Mouse (Mus musculus) liver, embryonic 14.5 days (tissue): ENCODE measurements around the gene Nup210. TPM values are rescaled to one million over a fixed set of nuclear protein-coding genes. Genes with fewer than 3 reads are reported as not detected.
A peak's percentile ranks its signal among the peaks of the same experiment; 100 is the strongest.

Experiments
- ATAC-seq: fragments of 200-750 bp; cut with Nextera tagmentation; 2 replicates; pipeline ENCODE4 v1.8.0; 2017; ENCODE audit warnings: moderate number of reproducible peaks, mild to moderate bottlenecking, moderate library complexity; ENCODE audit not compliant: insufficient read depth
- DNase-seq, 3 experiments: peaks; one replicate each; pipeline ENCODE4 v3.0.0-alpha.2; 2012 to 2013; ENCODE audit warnings: low read depth in 3 of 3, low spot score in 3 of 3
- H3K27ac ChIP-seq: fragments of 300-500 bp; sonication (generic); 2 replicates; pipeline ENCODE4 v1.5.1; 2014; ENCODE audit warnings: moderate library complexity, mild to moderate bottlenecking, control low read depth, inconsistent platforms
- H3K27me3 ChIP-seq: fragments of 300-500 bp; sonication (generic); 2 replicates; pipeline ENCODE4 v1.6.1; 2014; ENCODE audit warnings: mild to moderate bottlenecking, low read length, moderate library complexity; ENCODE audit not compliant: control insufficient read depth, insufficient read depth
- H3K36me3 ChIP-seq: fragments of 300-500 bp; sonication (generic); replicated peaks from 2 replicates; pipeline ENCODE4 v1.6.1; 2014; ENCODE audit warnings: low read depth; ENCODE audit not compliant: control insufficient read depth, insufficient read depth
- H3K4me1 ChIP-seq, 2 experiments: fragments of 200-500 bp in 1 of 2; fragments of 300-500 bp in 1 of 2; sonication (generic) in 1 of 2; replicated peaks; 2 replicates each; pipeline ENCODE4 v1.6.1; 2012 to 2014; ENCODE audit warnings: antibody characterized with exemption in 1 of 2, inconsistent platforms in 1 of 2, low read length in 1 of 2; ENCODE audit not compliant: control insufficient read depth in 2 of 2, insufficient read depth in 2 of 2
- H3K4me2 ChIP-seq: fragments of 300-500 bp; sonication (generic); 2 replicates; pipeline ENCODE4 v1.6.1; 2014; ENCODE audit warnings: low read depth, mild to moderate bottlenecking, control low read depth, moderate library complexity
- H3K4me3 ChIP-seq, 2 experiments: fragments of 200-500 bp in 1 of 2; fragments of 300-500 bp in 1 of 2; sonication (generic) in 1 of 2; 2 replicates each; pipeline ENCODE4 v1.5.1; 2012 to 2014; ENCODE audit warnings: low read depth in 2 of 2, low read length in 2 of 2, mild to moderate bottlenecking in 2 of 2, control low read depth in 1 of 2, inconsistent platforms in 1 of 2, moderate library complexity in 1 of 2; ENCODE audit not compliant: insufficient read depth in 1 of 2
- H3K9ac ChIP-seq: fragments of 300-500 bp; sonication (generic); replicated peaks from 2 replicates; pipeline ENCODE4 v1.6.1; 2014; ENCODE audit warnings: mild to moderate bottlenecking, control low read depth, moderate library complexity
- H3K9me3 ChIP-seq: fragments of 300-500 bp; sonication (generic); 2 replicates; pipeline ENCODE4 v1.6.1; 2016; ENCODE audit warnings: low read length, mixed read lengths; ENCODE audit not compliant: control insufficient read depth
- CTCF ChIP-seq: IDR thresholded peaks from 2 replicates; pipeline ENCODE4 v1.5.1; 2016; ENCODE audit warnings: antibody characterized with exemption, low read depth, control low read depth
- EP300 ChIP-seq: IDR thresholded peaks from 2 replicates; pipeline ENCODE4 v1.6.1; 2016; ENCODE audit warnings: antibody characterized with exemption, low read depth
- WGBS: fragments of 180-500 bp; shearing (Covaris S2); extraction: QIAGEN DNeasy Blood & Tissue Kit; methylation state at CpG from one replicate; pipeline ENCODE4 v1.1.7; 2014; ENCODE audit not compliant: insufficient replicate concordance; 5-methylcytosine and 5-hydroxymethylcytosine counted together
- polyA plus RNA-seq, 2 experiments: library from polyadenylated mRNA; depleted of rRNA in 1 of 2; stranded (reverse) in 1 of 2; unstranded in 1 of 2; fragments of >200 nt; fragmentation: Nextera tagmentation in 1 of 2; extraction: Ambion mirVana in 1 of 2; gene quantifications; 2 replicates each; pipeline versions ENCODE4 v1.2.1 to v1.2.3; 2012 to 2014

Gene Nup210
- polyA plus RNA-seq, 2 experiments: 32.4 to 35.1 TPM

GRCm38 (mm10) chr6:91145056-91145455 is 28.4 kb upstream of the Nup210 start:
- Histone ChIP-seq H3K9me3 (no peaks in the 10 kb centered on the region; the same call in 1 of the 2 replicates), H3K27ac (no peak overlapping the region), H3K9ac (no peak overlapping the region), H3K4me1 (peaks cover 18 to 20% of the 10 kb centered on the region in 2 experiments), H3K4me2 (no peak overlapping the region), H3K36me3 (no peaks in the 10 kb centered on the region), H3K27me3 (peaks cover 7% of the 10 kb centered on the region), H3K4me3 (no peak overlapping the region)
- WGBS: 51% methylated on average over 3 of the region's 3 CpGs
- no peak for TF ChIP-seq EP300
- TF ChIP-seq CTCF: peak; percentile 14; the same call in 1 of the 2 replicates
- ATAC-seq (0 out of 2 replicates have a peak, but pooled peaks have one; percentile 34), DNase-seq (no peak)

- Histone ChIP-seq H3K27me3 (no peaks in the 10 kb centered on the region), H3K4me3 (no peak overlapping the region), H3K9ac (no peak overlapping the region), H3K4me2 (no peak overlapping the region), H3K36me3 (no peaks in the 10 kb centered on the region), H3K27ac (no peak overlapping the region), H3K9me3 (no peaks in the 10 kb centered on the region), H3K4me1 (peaks cover 18 to 27% of the 10 kb centered on the region in 2 experiments)
- TF ChIP-seq CTCF (peak; percentile 99), EP300 (no peak)
- 18% methylated on average over 4 of the region's 4 CpGs for WGBS
- DNase-seq: peak in 1 of 3 experiments; percentile 65
- ATAC-seq: peak; percentile 70
Observed at GRCm38 (mm10) chr6:91139846-91140245, 23.2 kb upstream of the Nup210 start.

- no peak overlapping the region for H3K4me2 ChIP-seq
- H3K9me3 ChIP-seq: no peaks in the 10 kb centered on the region
Observed at GRCm38 (mm10) chr6:91137343-91137956, 20.8 kb upstream of the Nup210 start.

GRCm38 (mm10) chr6:91130856-91131255 is 14.2 kb upstream of the Nup210 start:
- peak; percentile 80 for ATAC-seq
- no peak for TF ChIP-seq CTCF
- TF ChIP-seq EP300: peak; percentile 73
- Histone ChIP-seq H3K9me3 (peaks cover 2% of the 10 kb centered on the region; the same call in 1 of the 2 replicates), H3K36me3 (no peaks in the 10 kb centered on the region), H3K4me3 (no peak overlapping the region), H3K9ac (no peak overlapping the region; the same call in 1 of the 2 replicates), H3K27ac (no peak overlapping the region), H3K4me1 (peaks cover 7 to 13% of the 10 kb centered on the region in 2 experiments), H3K27me3 (peaks cover 11% of the 10 kb centered on the region), H3K4me2 (no peak overlapping the region)
- 12% methylated on average over 1 of the region's 1 CpGs for WGBS
- no peak for DNase-seq

More at GRCm38 (mm10) chr6:91137343-91137956, 20.8 kb upstream of the Nup210 start:
- Histone ChIP-seq H3K4me1 (peaks cover 6 to 16% of the 10 kb centered on the region in 2 experiments), H3K27me3 (no peaks in the 10 kb centered on the region), H3K36me3 (no peaks in the 10 kb centered on the region), H3K4me3 (no peak overlapping the region), H3K27ac (no peak overlapping the region), H3K9ac (no peak overlapping the region)
- ATAC-seq: no peak
- TF ChIP-seq EP300 (no peak), CTCF (no peak)
- 59% methylated on average over 10 of the region's 10 CpGs for WGBS
- no peak for DNase-seq

- peaks cover 2% of the 10 kb centered on the region; the same call in 1 of the 2 replicates for H3K9me3 ChIP-seq
- H3K4me1 ChIP-seq: peaks cover 7 to 15% of the 10 kb centered on the region in 2 experiments
- WGBS: 34% methylated on average over 4 of the region's 4 CpGs
- no peak overlapping the region for H3K27ac ChIP-seq
- H3K9ac ChIP-seq: no peak overlapping the region
- no peak for DNase-seq
- H3K27me3 ChIP-seq: peaks cover 16% of the 10 kb centered on the region
- H3K4me2 ChIP-seq: no peak overlapping the region
- no peak overlapping the region for H3K4me3 ChIP-seq
- H3K36me3 ChIP-seq: no peaks in the 10 kb centered on the region
- ATAC-seq: no peak
- TF ChIP-seq EP300 (no peak), CTCF (peak; percentile 68)
Observed at GRCm38 (mm10) chr6:91128996-91129395, 12.4 kb upstream of the Nup210 start.
